Mouse (Mus musculus): Measurements from ENCODE around the gene Npr3. TPM values are rescaled to one million over a fixed set of nuclear protein-coding genes. Genes with fewer than 3 reads are reported as not detected.

The Npr3 gene
- polyA plus RNA-seq, 1 experiment from 2014 or later: 1.4 TPM

- no peak for ATAC-seq (ENCODE audit: low read depth)
These were observed 44.1 kb downstream of the Npr3 start for GRCm38 (mm10) chr15:11862785-11863539.

GRCm38 (mm10) chr15:11862253-11862652, 44.8 kb downstream of the Npr3 start:
- H3K4me1 ChIP-seq (ENCODE audit: control insufficient read depth, insufficient read depth, low read length): no peaks in the 10 kb centered on the region
- WGBS: 98% methylated on average over 7 of the region's 7 CpGs
- H3K4me2 ChIP-seq (ENCODE audit: low read depth, low read length): no peak overlapping the region
- no peak for ATAC-seq (ENCODE audit: low read depth)
- H3K36me3 ChIP-seq (ENCODE audit: control insufficient read depth, insufficient read depth, low read length): no peaks in the 10 kb centered on the region
- H3K27ac ChIP-seq (ENCODE audit: low read depth, low read length): no peak overlapping the region
- H3K27me3 ChIP-seq (ENCODE audit: control insufficient read depth, insufficient read depth, low read length): no peaks in the 10 kb centered on the region
- no peak overlapping the region for H3K4me3 ChIP-seq (ENCODE audit: low read depth, low read length)
- no peak overlapping the region for H3K9ac ChIP-seq (replicated peaks; ENCODE audit: low read depth, low read length)
- H3K9me3 ChIP-seq (ENCODE audit: control insufficient read depth, low read length): no peaks in the 10 kb centered on the region

More at GRCm38 (mm10) chr15:11862785-11863539, 44.1 kb downstream of the Npr3 start:
- Histone ChIP-seq H3K9ac (replicated peaks; ENCODE audit: low read depth, low read length) (no peak overlapping the region), H3K27ac (ENCODE audit: low read depth, low read length) (no peak overlapping the region), H3K4me3 (ENCODE audit: low read depth, low read length) (no peak overlapping the region), H3K4me1 (ENCODE audit: control insufficient read depth, insufficient read depth, low read length) (no peaks in the 10 kb centered on the region), H3K9me3 (ENCODE audit: control insufficient read depth, low read length) (no peaks in the 10 kb centered on the region), H3K36me3 (ENCODE audit: control insufficient read depth, insufficient read depth, low read length) (no peaks in the 10 kb centered on the region), H3K27me3 (ENCODE audit: control insufficient read depth, insufficient read depth, low read length) (no peaks in the 10 kb centered on the region), H3K4me2 (ENCODE audit: low read depth, low read length) (no peak overlapping the region)
- 80% methylated on average over 15 of the region's 15 CpGs for WGBS

- no peak for ATAC-seq (ENCODE audit: low read depth)
- Histone ChIP-seq H3K4me2 (ENCODE audit: low read depth, low read length) (no peak overlapping the region), H3K36me3 (ENCODE audit: control insufficient read depth, insufficient read depth, low read length) (no peaks in the 10 kb centered on the region), H3K9ac (replicated peaks; ENCODE audit: low read depth, low read length) (no peak overlapping the region), H3K27ac (ENCODE audit: low read depth, low read length) (no peak overlapping the region), H3K27me3 (ENCODE audit: control insufficient read depth, insufficient read depth, low read length) (no peaks in the 10 kb centered on the region), H3K4me1 (ENCODE audit: control insufficient read depth, insufficient read depth, low read length) (no peaks in the 10 kb centered on the region), H3K9me3 (ENCODE audit: control insufficient read depth, low read length) (no peaks in the 10 kb centered on the region), H3K4me3 (ENCODE audit: low read depth, low read length) (no peak overlapping the region)
- WGBS: 73% methylated on average over 2 of the region's 2 CpGs
These were observed 46.8 kb downstream of the Npr3 start for GRCm38 (mm10) chr15:11860259-11860658.

- Histone ChIP-seq H3K4me3 (ENCODE audit: low read depth, low read length) (no peak overlapping the region), H3K4me1 (ENCODE audit: control insufficient read depth, insufficient read depth, low read length) (no peaks in the 10 kb centered on the region), H3K36me3 (ENCODE audit: control insufficient read depth, insufficient read depth, low read length) (no peaks in the 10 kb centered on the region), H3K9ac (replicated peaks; ENCODE audit: low read depth, low read length) (no peak overlapping the region), H3K27ac (ENCODE audit: low read depth, low read length) (no peak overlapping the region), H3K9me3 (ENCODE audit: control insufficient read depth, low read length) (no peaks in the 10 kb centered on the region), H3K4me2 (ENCODE audit: low read depth, low read length) (no peak overlapping the region), H3K27me3 (ENCODE audit: control insufficient read depth, insufficient read depth, low read length) (no peaks in the 10 kb centered on the region)
- WGBS: 99% methylated on average over 3 of the region's 3 CpGs
- ATAC-seq (ENCODE audit: low read depth): no peak
These were observed 47.3 kb downstream of the Npr3 start for GRCm38 (mm10) chr15:11859829-11860228.

- Histone ChIP-seq H3K9ac (replicated peaks; ENCODE audit: low read depth, low read length) (no peak overlapping the region), H3K36me3 (ENCODE audit: control insufficient read depth, insufficient read depth, low read length) (no peaks in the 10 kb centered on the region), H3K27me3 (ENCODE audit: control insufficient read depth, insufficient read depth, low read length) (no peaks in the 10 kb centered on the region), H3K4me3 (ENCODE audit: low read depth, low read length) (no peak overlapping the region), H3K27ac (ENCODE audit: low read depth, low read length) (no peak overlapping the region), H3K4me1 (ENCODE audit: control insufficient read depth, insufficient read depth, low read length) (no peaks in the 10 kb centered on the region), H3K9me3 (ENCODE audit: control insufficient read depth, low read length) (no peaks in the 10 kb centered on the region), H3K4me2 (ENCODE audit: low read depth, low read length) (no peak overlapping the region)
- ATAC-seq (ENCODE audit: low read depth): no peak
- 95% methylated on average over 6 of the region's 6 CpGs for WGBS
These were observed 48.7 kb downstream of the Npr3 start for GRCm38 (mm10) chr15:11858411-11858810.

- Histone ChIP-seq H3K4me2 (ENCODE audit: low read depth, low read length) (no peak overlapping the region), H3K9me3 (ENCODE audit: control insufficient read depth, low read length) (no peaks in the 10 kb centered on the region), H3K4me3 (ENCODE audit: low read depth, low read length) (no peak overlapping the region), H3K36me3 (ENCODE audit: control insufficient read depth, insufficient read depth, low read length) (no peaks in the 10 kb centered on the region), H3K9ac (replicated peaks; ENCODE audit: low read depth, low read length) (no peak overlapping the region), H3K27ac (ENCODE audit: low read depth, low read length) (no peak overlapping the region), H3K4me1 (ENCODE audit: control insufficient read depth, insufficient read depth, low read length) (no peaks in the 10 kb centered on the region), H3K27me3 (ENCODE audit: control insufficient read depth, insufficient read depth, low read length) (no peaks in the 10 kb centered on the region)
- WGBS: 46% methylated on average over 16 of the region's 16 CpGs
- peak; percentile 44 for ATAC-seq (ENCODE audit: low read depth)
These were observed 61.7 kb downstream of the Npr3 start for GRCm38 (mm10) chr15:11845204-11846062.

- H3K27ac ChIP-seq (ENCODE audit: low read depth, low read length): no peak overlapping the region
- 84% methylated on average over 6 of the region's 6 CpGs for WGBS
These were observed 63.0 kb downstream of the Npr3 start for GRCm38 (mm10) chr15:11844115-11844514.

GRCm38 (mm10) chr15:11841828-11842227, 65.3 kb downstream of the Npr3 start:
- ATAC-seq (ENCODE audit: low read depth): no peak
- 82% methylated on average over 4 of the region's 4 CpGs for WGBS
- no peaks in the 10 kb centered on the region for H3K4me1 ChIP-seq (ENCODE audit: control insufficient read depth, insufficient read depth, low read length)
- no peak overlapping the region for H3K4me3 ChIP-seq (ENCODE audit: low read depth, low read length)
- no peak overlapping the region for H3K9ac ChIP-seq (replicated peaks; ENCODE audit: low read depth, low read length)
- H3K27ac ChIP-seq (ENCODE audit: low read depth, low read length): no peak overlapping the region
- H3K36me3 ChIP-seq (ENCODE audit: control insufficient read depth, insufficient read depth, low read length): no peaks in the 10 kb centered on the region
- H3K9me3 ChIP-seq (ENCODE audit: control insufficient read depth, low read length): no peaks in the 10 kb centered on the region
- no peak overlapping the region for H3K4me2 ChIP-seq (ENCODE audit: low read depth, low read length)
- H3K27me3 ChIP-seq (ENCODE audit: control insufficient read depth, insufficient read depth, low read length): no peaks in the 10 kb centered on the region

More at GRCm38 (mm10) chr15:11844115-11844514, 63.0 kb downstream of the Npr3 start:
- no peaks in the 10 kb centered on the region for H3K4me1 ChIP-seq (ENCODE audit: control insufficient read depth, insufficient read depth, low read length)
- H3K36me3 ChIP-seq (ENCODE audit: control insufficient read depth, insufficient read depth, low read length): no peaks in the 10 kb centered on the region
- no peaks in the 10 kb centered on the region for H3K27me3 ChIP-seq (ENCODE audit: control insufficient read depth, insufficient read depth, low read length)
- no peak overlapping the region for H3K4me3 ChIP-seq (ENCODE audit: low read depth, low read length)
- no peak for ATAC-seq (ENCODE audit: low read depth)
- H3K9ac ChIP-seq (replicated peaks; ENCODE audit: low read depth, low read length): no peak overlapping the region
- no peaks in the 10 kb centered on the region for H3K9me3 ChIP-seq (ENCODE audit: control insufficient read depth, low read length)
- no peak overlapping the region for H3K4me2 ChIP-seq (ENCODE audit: low read depth, low read length)

GRCm38 (mm10) chr15:11835913-11836312, 71.2 kb downstream of the Npr3 start:
- Histone ChIP-seq H3K27me3 (ENCODE audit: control insufficient read depth, insufficient read depth, low read length) (no peaks in the 10 kb centered on the region), H3K4me2 (ENCODE audit: low read depth, low read length) (no peak overlapping the region), H3K36me3 (ENCODE audit: control insufficient read depth, insufficient read depth, low read length) (no peaks in the 10 kb centered on the region), H3K27ac (ENCODE audit: low read depth, low read length) (no peak overlapping the region), H3K9me3 (ENCODE audit: control insufficient read depth, low read length) (no peaks in the 10 kb centered on the region), H3K4me1 (ENCODE audit: control insufficient read depth, insufficient read depth, low read length) (no peaks in the 10 kb centered on the region), H3K4me3 (ENCODE audit: low read depth, low read length) (no peak overlapping the region), H3K9ac (replicated peaks; ENCODE audit: low read depth, low read length) (no peak overlapping the region)
- ATAC-seq (ENCODE audit: low read depth): no peak
- 68% methylated on average over 1 of the region's 1 CpGs for WGBS
